Mouse (Mus musculus): ENCODE measurements around the gene Cadm2. TPM values are rescaled to one million over a fixed set of nuclear protein-coding genes. Genes with fewer than 3 reads are reported as not detected.

Gene Cadm2
- not detected in 2 replicates for total RNA-seq (2017)

GRCm38 (mm10) chr16:67620826-67621505 is at the start of gene Cadm2:
TSS of gene Cadm2 (minus strand) at chr16:67620908.
- peak; percentile 98 to 99 for ATAC-seq (replicated peaks in 1 of 2; ENCODE audit: insufficient read depth in 1 of 2, low FRiP score in 2 of 2, low TSS enrichment in 1 of 2, low read depth in 1 of 2, poor library complexity in 2 of 2, severe bottlenecking in 2 of 2)

GRCm38 (mm10) chr16:67646930-67647329 is 26.2 kb upstream of the Cadm2 start:
- ATAC-seq (replicated peaks in 1 of 2; ENCODE audit: insufficient read depth in 1 of 2, low FRiP score in 2 of 2, low TSS enrichment in 1 of 2, low read depth in 1 of 2, poor library complexity in 2 of 2, severe bottlenecking in 2 of 2), result no peak

- ATAC-seq (replicated peaks in 1 of 2; ENCODE audit: insufficient read depth in 1 of 2, low FRiP score in 2 of 2, low TSS enrichment in 1 of 2, low read depth in 1 of 2, poor library complexity in 2 of 2, severe bottlenecking in 2 of 2), result no peak
These were observed 22.9 kb upstream of the Cadm2 start for GRCm38 (mm10) chr16:67643651-67644050.

- ATAC-seq (replicated peaks in 1 of 2; ENCODE audit: insufficient read depth in 1 of 2, low FRiP score in 2 of 2, low TSS enrichment in 1 of 2, low read depth in 1 of 2, poor library complexity in 2 of 2, severe bottlenecking in 2 of 2), result peak in 1 of 2 experiments; percentile 38; a peak in 2 of 4 replicates
These were observed 564 bp downstream of the Cadm2 start for GRCm38 (mm10) chr16:67619906-67620781.

- ATAC-seq (replicated peaks in 1 of 2; ENCODE audit: insufficient read depth in 1 of 2, low FRiP score in 2 of 2, low TSS enrichment in 1 of 2, low read depth in 1 of 2, poor library complexity in 2 of 2, severe bottlenecking in 2 of 2), result no peak
These were observed 1.3 kb downstream of the Cadm2 start for GRCm38 (mm10) chr16:67619416-67619815.

- ATAC-seq (replicated peaks in 1 of 2; ENCODE audit: insufficient read depth in 1 of 2, low FRiP score in 2 of 2, low TSS enrichment in 1 of 2, low read depth in 1 of 2, poor library complexity in 2 of 2, severe bottlenecking in 2 of 2), result no peak
These were observed 1.9 kb downstream of the Cadm2 start for GRCm38 (mm10) chr16:67618817-67619216.

GRCm38 (mm10) chr16:67617811-67618210 is 2.9 kb downstream of the Cadm2 start:
- ATAC-seq (replicated peaks in 1 of 2; ENCODE audit: insufficient read depth in 1 of 2, low FRiP score in 2 of 2, low TSS enrichment in 1 of 2, low read depth in 1 of 2, poor library complexity in 2 of 2, severe bottlenecking in 2 of 2), result no peak

GRCm38 (mm10) chr16:67617256-67617655 is 3.5 kb downstream of the Cadm2 start:
- ATAC-seq (replicated peaks in 1 of 2; ENCODE audit: insufficient read depth in 1 of 2, low FRiP score in 2 of 2, low TSS enrichment in 1 of 2, low read depth in 1 of 2, poor library complexity in 2 of 2, severe bottlenecking in 2 of 2), result no peak

- ATAC-seq (replicated peaks in 1 of 2; ENCODE audit: insufficient read depth in 1 of 2, low FRiP score in 2 of 2, low TSS enrichment in 1 of 2, low read depth in 1 of 2, poor library complexity in 2 of 2, severe bottlenecking in 2 of 2), result 0 out of 4 replicates have a peak, but pooled peaks of 1 of the 2 experiments have one; percentile 39
These were observed 6.8 kb downstream of the Cadm2 start for GRCm38 (mm10) chr16:67613876-67614275.

- no peak for ATAC-seq (replicated peaks in 1 of 2; ENCODE audit: insufficient read depth in 1 of 2, low FRiP score in 2 of 2, low TSS enrichment in 1 of 2, low read depth in 1 of 2, poor library complexity in 2 of 2, severe bottlenecking in 2 of 2)
These were observed 9.6 kb downstream of the Cadm2 start for GRCm38 (mm10) chr16:67610904-67611681.

- no peak for ATAC-seq (replicated peaks in 1 of 2; ENCODE audit: insufficient read depth in 1 of 2, low FRiP score in 2 of 2, low TSS enrichment in 1 of 2, low read depth in 1 of 2, poor library complexity in 2 of 2, severe bottlenecking in 2 of 2)
These were observed 11.6 kb downstream of the Cadm2 start for GRCm38 (mm10) chr16:67609116-67609515.

- ATAC-seq (replicated peaks in 1 of 2; ENCODE audit: insufficient read depth in 1 of 2, low FRiP score in 2 of 2, low TSS enrichment in 1 of 2, low read depth in 1 of 2, poor library complexity in 2 of 2, severe bottlenecking in 2 of 2), result no peak
These were observed 12.2 kb downstream of the Cadm2 start for GRCm38 (mm10) chr16:67608499-67608898.

GRCm38 (mm10) chr16:67605661-67606060 is 15.0 kb downstream of the Cadm2 start:
- no peak for ATAC-seq (replicated peaks in 1 of 2; ENCODE audit: insufficient read depth in 1 of 2, low FRiP score in 2 of 2, low TSS enrichment in 1 of 2, low read depth in 1 of 2, poor library complexity in 2 of 2, severe bottlenecking in 2 of 2)

GRCm38 (mm10) chr16:67599981-67600380 is 20.7 kb downstream of the Cadm2 start:
- ATAC-seq (replicated peaks in 1 of 2; ENCODE audit: insufficient read depth in 1 of 2, low FRiP score in 2 of 2, low TSS enrichment in 1 of 2, low read depth in 1 of 2, poor library complexity in 2 of 2, severe bottlenecking in 2 of 2), result no peak

GRCm38 (mm10) chr16:67598841-67599240 is 21.9 kb downstream of the Cadm2 start:
- ATAC-seq (replicated peaks in 1 of 2; ENCODE audit: insufficient read depth in 1 of 2, low FRiP score in 2 of 2, low TSS enrichment in 1 of 2, low read depth in 1 of 2, poor library complexity in 2 of 2, severe bottlenecking in 2 of 2), result no peak

GRCm38 (mm10) chr16:67591015-67591414 is 29.7 kb downstream of the Cadm2 start:
- no peak for ATAC-seq (replicated peaks in 1 of 2; ENCODE audit: insufficient read depth in 1 of 2, low FRiP score in 2 of 2, low TSS enrichment in 1 of 2, low read depth in 1 of 2, poor library complexity in 2 of 2, severe bottlenecking in 2 of 2)

- no peak for ATAC-seq (replicated peaks in 1 of 2; ENCODE audit: insufficient read depth in 1 of 2, low FRiP score in 2 of 2, low TSS enrichment in 1 of 2, low read depth in 1 of 2, poor library complexity in 2 of 2, severe bottlenecking in 2 of 2)
These were observed 41.7 kb downstream of the Cadm2 start for GRCm38 (mm10) chr16:67578842-67579517.

All from hematopoietic stem cell, adult 5-6 weeks (primary cell).